Comparison of ENCODE assay signal across 8 mouse cellular contexts in the genomic region with DNA sequence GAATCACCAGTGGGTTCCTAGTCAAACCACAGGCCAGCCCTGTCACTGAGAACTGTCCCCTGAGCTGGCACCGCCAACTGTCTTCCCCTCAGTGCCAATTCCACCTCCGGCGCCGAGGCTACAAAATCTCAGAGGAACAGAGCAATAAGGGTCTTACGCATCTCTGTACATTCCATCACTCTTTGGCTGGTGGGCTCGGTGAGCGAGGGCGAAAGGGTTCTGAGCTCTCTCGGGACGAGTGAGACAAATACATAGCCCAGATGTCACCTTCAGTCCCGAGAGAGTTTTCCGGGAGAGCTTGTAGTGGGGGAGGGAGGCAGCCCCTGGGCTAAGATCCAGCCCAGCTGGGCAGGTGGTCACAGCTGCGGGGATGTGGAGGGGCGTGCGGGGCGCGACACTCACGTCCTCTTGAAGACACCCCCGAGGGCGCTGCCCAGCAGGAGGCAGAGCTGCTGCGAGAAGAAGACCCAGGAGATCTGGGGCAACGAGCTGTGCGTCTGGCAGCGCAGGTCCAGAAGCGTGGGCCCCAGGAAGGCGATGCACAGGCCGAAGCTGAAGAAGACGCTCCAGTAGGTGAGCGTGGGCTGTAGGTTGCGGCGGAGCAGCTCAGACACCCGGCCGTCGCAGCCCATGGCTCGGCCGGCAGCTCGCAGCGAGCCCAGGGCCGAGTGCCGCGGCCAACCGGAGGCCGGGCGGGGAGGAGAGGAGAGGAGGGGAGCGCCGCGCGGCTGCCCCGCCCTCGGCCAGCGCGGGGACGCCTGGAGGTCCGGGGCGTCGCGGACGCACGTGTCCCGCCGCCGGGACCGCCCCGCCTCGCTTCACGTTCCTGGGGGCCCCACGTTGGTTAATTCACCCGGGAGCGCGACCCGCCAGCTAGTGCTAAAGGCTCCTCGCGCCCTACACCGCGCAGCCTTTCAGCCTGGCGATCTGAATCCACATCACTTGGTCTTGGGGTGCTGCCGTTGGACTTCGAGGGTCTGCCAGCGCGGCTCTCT. TPM values are rescaled to one million over a fixed set of nuclear protein-coding genes. Genes with fewer than 3 reads are reported as not detected.
DNase-seq lines count a peak whose midpoint lies in the region; ATAC-seq lines count a peak whose summit lies in the region.

A gene (minus strand): TSS at position 802 of the 995 bp plus-strand sequence.

- H3K27ac ChIP-seq in hindbrain, embryonic 11.5 days (ENCODE audit: low read depth, low read length) = no peak within 1 kb of the TSS

- WGBS in hindbrain, embryonic 11.5 days = 3% methylated on average over 71 of the region's 80 CpGs

- ATAC-seq in hindbrain, embryonic 11.5 days (ENCODE audit: low FRiP score) = peak; percentile 64

- no peaks in the 10 kb centered on the region for H3K36me3 ChIP-seq in hindbrain, embryonic 11.5 days (ENCODE audit: control insufficient read depth, insufficient read depth, low read length)

- no peaks in the 10 kb centered on the region for H3K9me3 ChIP-seq in hindbrain, embryonic 11.5 days (ENCODE audit: control insufficient read depth, low read length)

- DNase-seq in MN1 (ENCODE audit: low spot score) = peak; percentile 42
- peak; percentile 79 to 86 for DNase-seq in cerebellum, adult 18-20 months
- peak in 1 of 2 experiments; percentile 47 for DNase-seq in frontal cortex, adult 2 months (ENCODE audit: extremely low spot score in 1 of 2, low spot score in 1 of 2)
- peak; percentile 62 for DNase-seq in hindbrain, embryonic 11.5 days (ENCODE audit: low spot score)
- DNase-seq in layer of hippocampus, postnatal 14 days (ENCODE audit: low spot score in 2 of 2) = peak in 1 of 2 experiments; percentile 30
- peak; percentile 56 for DNase-seq in lung, postnatal 10 days
- peak; percentile 19 for DNase-seq in retina, postnatal 7 days (ENCODE audit: low read depth, low spot score)
- DNase-seq in urinary bladder, postnatal 14 days (ENCODE audit: low spot score) = peak; percentile 50

- peak within 1 kb of the TSS; percentile 34; the same call in 1 of the 2 replicates for H3K9ac ChIP-seq in hindbrain, embryonic 11.5 days (ENCODE audit: low read depth, low read length)

- peaks cover 5% of the 10 kb centered on the region for H3K4me1 ChIP-seq in hindbrain, embryonic 11.5 days (replicated peaks; ENCODE audit: control insufficient read depth, insufficient read depth, low read length)

- H3K4me2 ChIP-seq in hindbrain, embryonic 11.5 days (replicated peaks; ENCODE audit: low read depth, low read length) = peak within 1 kb of the TSS; percentile 65

- H3K27me3 ChIP-seq in hindbrain, embryonic 11.5 days (ENCODE audit: control insufficient read depth, insufficient read depth, low read length) = peaks cover 23% of the 10 kb centered on the region

- peak within 1 kb of the TSS; percentile 33 for H3K4me3 ChIP-seq in hindbrain, embryonic 11.5 days (ENCODE audit: low read depth, low read length)

RNA-seq across cellular contexts. Expression of the gene that starts here (rescaled TPM):
- polyA plus RNA-seq in frontal cortex, adult 2 months (2012; rRNA removed) = 44.8 and 53.1 TPM in 2 replicates
- polyA plus RNA-seq in hindbrain, embryonic 11.5 days (2014; fragmentation: Nextera tagmentation; extraction: Ambion mirVana) = 9.2 and 11.0 TPM in 2 replicates
- 10 to 100 TPM; 42.8 to 50.7 TPM for total RNA-seq in layer of hippocampus, postnatal 14 days (2021)
